Mouse (Mus musculus) erythroblast, embryonic 14.5 days (primary cell): ENCODE measurements around the gene C8a. TPM values are rescaled to one million over a fixed set of nuclear protein-coding genes. Genes with fewer than 3 reads are reported as not detected.

Experiments
- H3K27me3 ChIP-seq: 2 replicates; pipeline ENCODE4 v1.6.1; 2012; ENCODE audit warnings: inconsistent platforms; ENCODE audit not compliant: control insufficient read depth
- H3K36me3 ChIP-seq: 2 replicates; pipeline ENCODE4 v1.6.1; 2012; ENCODE audit warnings: mild to moderate bottlenecking, inconsistent platforms; ENCODE audit not compliant: control insufficient read depth
- H3K4me1 ChIP-seq: 2 replicates; pipeline ENCODE4 v1.6.1; 2012; ENCODE audit warnings: inconsistent platforms; ENCODE audit not compliant: control insufficient read depth
- H3K4me3 ChIP-seq: replicated peaks from 2 replicates; pipeline ENCODE3; 2012; ENCODE audit warnings: moderate library complexity, mild to moderate bottlenecking, inconsistent platforms
- H3K9me3 ChIP-seq: 2 replicates; pipeline ENCODE4 v1.6.1; 2012; ENCODE audit warnings: low read length, inconsistent platforms, mixed read lengths; ENCODE audit not compliant: control insufficient read depth
- GATA1 ChIP-seq: IDR thresholded peaks from 2 replicates; pipeline ENCODE4 v1.6.1; 2012; ENCODE audit warnings: low read length, inconsistent platforms, mixed read lengths
- TAL1 ChIP-seq: IDR thresholded peaks from 3 replicates; pipeline ENCODE4 v1.6.1; 2012; ENCODE audit warnings: low read length, inconsistent platforms, mixed read lengths
- polyA plus RNA-seq: library from polyadenylated mRNA; stranded (reverse); fragments of >175 nt; gene quantifications from 2 replicates; pipeline ENCODE4 v1.2.3, GENCODE M21; 2012

Gene C8a
- polyA plus RNA-seq: not detected in 2 replicates

DNA sequence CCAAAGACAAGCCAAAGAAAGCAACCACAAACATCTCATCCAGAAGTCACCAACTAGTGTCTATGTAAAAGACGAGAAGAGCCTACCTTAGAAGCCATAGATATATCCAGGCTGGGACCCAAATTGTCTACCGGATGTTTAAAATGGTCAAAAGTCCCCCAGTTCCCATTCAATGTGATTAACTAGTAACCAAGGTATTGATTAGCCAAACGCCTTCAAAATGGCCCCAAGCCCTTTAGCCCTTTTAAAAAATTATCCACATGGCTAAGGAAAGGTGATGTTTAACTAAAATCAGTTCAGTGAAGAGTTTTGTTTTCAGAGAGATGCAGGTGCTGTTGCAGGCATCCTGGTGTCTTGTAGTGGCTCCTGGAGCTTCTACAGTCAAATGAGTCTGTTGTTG, at the start of gene C8a:
Gene C8a (minus strand): TSS at position 76 of the 400 bp plus-strand sequence.
- Histone ChIP-seq H3K36me3 (no peaks in the 10 kb centered on the region), H3K27me3 (no peaks in the 10 kb centered on the region), H3K9me3 (no peaks in the 10 kb centered on the region), H3K4me3 (peak within 1 kb of the TSS; percentile 39), H3K4me1 (no peaks in the 10 kb centered on the region)
- TF ChIP-seq TAL1 (no peak), GATA1 (no peak)

DNA sequence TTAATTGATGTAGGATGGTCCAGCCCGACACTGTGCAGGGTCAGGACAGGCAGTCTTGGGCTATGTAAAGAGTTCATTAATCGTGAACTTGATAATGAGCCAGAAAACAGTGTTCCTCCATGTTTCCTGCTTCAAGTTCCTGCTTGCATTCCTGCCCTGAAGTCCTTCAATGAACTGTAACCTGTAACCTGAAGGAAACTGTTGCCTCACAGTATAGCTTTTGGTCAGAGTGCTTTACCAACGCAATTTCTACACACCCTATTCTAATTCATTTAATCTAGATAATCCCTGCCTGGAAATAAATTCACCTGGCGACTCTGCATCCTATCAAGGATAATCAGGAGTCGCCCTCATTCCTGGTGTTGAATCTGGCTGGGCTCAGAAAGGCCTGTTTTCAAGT, 49.2 kb upstream of the C8a start:
- Histone ChIP-seq H3K36me3 (no peaks in the 10 kb centered on the region), H3K27me3 (no peaks in the 10 kb centered on the region), H3K9me3 (no peaks in the 10 kb centered on the region; the same call in 1 of the 2 replicates), H3K4me3 (no peak overlapping the region), H3K4me1 (no peaks in the 10 kb centered on the region)
- TF ChIP-seq TAL1: no peak
- no peak for TF ChIP-seq GATA1

DNA sequence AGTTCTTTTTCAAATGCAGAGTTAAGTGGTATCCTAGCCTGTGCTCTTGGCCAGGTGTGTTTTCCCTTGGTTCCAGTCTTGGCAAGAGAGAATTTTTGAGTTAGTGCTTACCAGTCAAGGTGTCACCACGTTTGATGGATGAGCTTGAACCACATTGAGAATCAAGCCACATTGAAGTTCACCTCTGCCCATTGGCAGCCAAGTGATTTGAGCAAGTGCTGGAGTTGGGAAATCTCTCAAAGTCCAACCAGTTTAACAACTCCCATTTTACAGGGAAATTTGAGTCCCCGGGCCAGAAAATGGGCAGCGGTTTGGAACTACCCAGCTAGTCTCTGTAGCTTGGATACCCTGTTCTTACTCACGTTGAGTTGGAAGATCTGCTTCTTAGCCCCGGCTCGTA, 41.8 kb upstream of the C8a start:
- H3K36me3 ChIP-seq: no peaks in the 10 kb centered on the region
- H3K9me3 ChIP-seq: no peaks in the 10 kb centered on the region
- no peaks in the 10 kb centered on the region for H3K4me1 ChIP-seq
- H3K27me3 ChIP-seq: no peaks in the 10 kb centered on the region
- TF ChIP-seq TAL1: no peak
- TF ChIP-seq GATA1: no peak
- no peak overlapping the region for H3K4me3 ChIP-seq

DNA sequence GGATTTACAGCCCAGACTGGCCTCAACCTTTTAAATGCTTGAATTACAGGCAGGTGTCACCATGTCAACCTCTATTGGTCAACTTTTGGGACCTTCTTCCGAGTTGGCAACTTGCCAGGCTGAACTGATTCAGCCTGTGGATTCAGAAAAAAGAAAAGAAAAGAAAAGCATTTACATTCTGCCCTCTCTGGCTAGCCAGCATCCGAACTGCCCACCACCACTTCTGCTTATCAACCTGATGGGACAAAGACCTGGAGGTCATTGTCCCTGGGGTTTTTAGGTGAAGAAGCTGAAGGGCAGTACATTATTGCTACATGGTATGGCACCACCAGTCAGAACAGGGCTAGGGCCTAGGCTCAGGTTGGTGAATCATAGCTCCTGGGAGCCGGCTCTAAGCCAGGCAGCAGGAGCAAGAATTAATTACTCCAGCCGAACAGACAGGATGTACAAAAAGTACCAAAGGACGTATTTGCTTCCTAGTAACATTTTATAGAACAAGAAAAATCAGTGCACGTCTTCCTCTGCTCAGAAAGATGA, 38.6 kb upstream of the C8a start:
- TF ChIP-seq GATA1 (no peak), TAL1 (no peak)
- Histone ChIP-seq H3K9me3 (no peaks in the 10 kb centered on the region), H3K36me3 (no peaks in the 10 kb centered on the region)

DNA sequence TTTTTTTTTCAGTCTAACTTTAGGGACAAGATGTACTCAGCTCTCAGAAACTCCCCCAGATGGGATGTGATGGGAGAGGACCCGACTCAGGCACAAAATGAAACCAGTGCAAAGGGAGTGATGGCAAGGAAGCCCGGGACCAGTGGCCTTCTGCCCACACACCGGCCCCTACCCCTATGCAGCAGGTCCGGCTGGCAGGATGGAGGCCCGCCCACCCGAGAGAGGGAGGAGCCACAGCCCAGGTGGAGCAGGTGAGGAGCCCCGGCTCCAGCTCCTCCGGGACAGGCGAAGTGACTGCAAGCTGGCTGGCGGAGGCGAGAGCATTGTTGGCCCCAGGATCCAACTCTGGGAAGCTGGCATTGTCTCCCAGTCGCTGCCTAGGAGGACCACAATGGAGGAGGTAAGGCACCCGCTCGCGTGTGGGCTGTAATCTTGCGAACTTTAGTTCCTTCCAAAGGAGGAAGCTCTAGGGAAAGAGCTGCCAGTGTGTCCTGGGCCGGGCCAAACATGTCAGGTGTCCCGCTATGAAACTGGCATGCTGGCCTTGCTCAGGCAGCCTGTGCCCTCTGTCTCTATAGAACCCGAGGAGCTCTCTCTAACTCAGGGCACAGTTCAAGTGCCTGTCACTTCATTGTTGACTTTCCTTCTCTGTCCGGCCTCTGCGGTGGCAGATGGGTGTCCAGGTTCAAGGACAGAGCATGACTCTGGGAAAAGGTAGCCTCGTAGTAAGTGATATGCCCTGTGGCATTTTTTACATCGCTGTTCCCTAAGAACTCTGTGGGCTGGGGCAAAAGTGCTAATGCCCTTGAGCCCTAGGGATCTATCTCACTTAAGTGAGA, 37.3 kb upstream of the C8a start, which contains the start of gene Fyb2:
Gene Fyb2 (plus strand): TSS at position 166 of the 839 bp plus-strand sequence.
- H3K9me3 ChIP-seq: no peaks in the 10 kb centered on the region
- H3K4me1 ChIP-seq: no peaks in the 10 kb centered on the region
- no peak within 1 kb of the TSS for H3K4me3 ChIP-seq
- no peaks in the 10 kb centered on the region for H3K27me3 ChIP-seq
- no peaks in the 10 kb centered on the region for H3K36me3 ChIP-seq
- no peak for TF ChIP-seq TAL1
- no peak for TF ChIP-seq GATA1

More for the DNA sequence above, 38.6 kb upstream of the C8a start:
- Histone ChIP-seq H3K4me3 (no peak overlapping the region), H3K4me1 (no peaks in the 10 kb centered on the region), H3K27me3 (no peaks in the 10 kb centered on the region)

DNA sequence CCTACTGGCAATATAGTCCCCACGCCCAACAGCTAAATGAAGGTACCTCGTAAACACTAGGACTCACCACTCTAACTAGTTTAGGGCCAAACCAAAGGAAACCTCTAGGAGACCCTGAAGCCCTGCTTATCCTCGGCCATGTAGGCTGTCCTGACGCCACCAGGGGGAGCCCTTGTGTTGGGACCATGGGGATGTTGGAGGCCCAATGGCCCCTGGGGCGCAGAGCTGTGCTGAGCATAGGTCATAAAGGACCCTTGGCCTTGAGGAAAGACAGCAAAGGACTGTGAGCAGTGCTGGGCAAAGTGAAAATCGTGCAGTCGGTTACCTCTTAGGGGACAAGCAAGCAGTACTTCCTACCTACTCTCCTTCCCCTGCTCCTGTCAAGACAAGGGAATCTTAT, 35.5 kb upstream of the C8a start:
- no peaks in the 10 kb centered on the region for H3K36me3 ChIP-seq
- no peaks in the 10 kb centered on the region for H3K9me3 ChIP-seq
- no peak overlapping the region for H3K4me3 ChIP-seq
- H3K4me1 ChIP-seq: no peaks in the 10 kb centered on the region
- no peak for TF ChIP-seq GATA1
- TF ChIP-seq TAL1: no peak
- H3K27me3 ChIP-seq: no peaks in the 10 kb centered on the region

DNA sequence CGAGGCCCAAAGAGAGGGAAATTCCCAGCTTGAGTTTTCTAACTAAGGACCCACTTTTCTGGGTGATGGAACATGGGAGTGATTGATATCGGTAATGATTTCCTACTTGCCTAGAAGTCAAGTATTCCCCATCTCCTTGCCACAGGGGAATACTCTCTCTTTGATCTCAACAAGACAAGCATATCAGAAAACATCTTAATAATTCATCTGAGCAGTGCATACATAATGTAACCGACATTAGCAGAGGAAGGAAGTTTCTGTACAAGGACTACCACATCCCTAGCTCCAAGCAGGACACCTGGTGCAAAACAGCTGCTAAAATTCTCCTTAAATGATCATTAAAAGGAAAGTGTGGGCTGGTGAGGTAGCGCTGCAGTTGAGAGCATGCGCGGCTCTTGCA, 28.9 kb upstream of the C8a start:
- no peak for TF ChIP-seq GATA1
- no peak for TF ChIP-seq TAL1
- Histone ChIP-seq H3K4me3 (no peak overlapping the region), H3K36me3 (no peaks in the 10 kb centered on the region), H3K4me1 (no peaks in the 10 kb centered on the region), H3K27me3 (no peaks in the 10 kb centered on the region), H3K9me3 (peaks cover 3% of the 10 kb centered on the region; the same call in 1 of the 2 replicates)

DNA sequence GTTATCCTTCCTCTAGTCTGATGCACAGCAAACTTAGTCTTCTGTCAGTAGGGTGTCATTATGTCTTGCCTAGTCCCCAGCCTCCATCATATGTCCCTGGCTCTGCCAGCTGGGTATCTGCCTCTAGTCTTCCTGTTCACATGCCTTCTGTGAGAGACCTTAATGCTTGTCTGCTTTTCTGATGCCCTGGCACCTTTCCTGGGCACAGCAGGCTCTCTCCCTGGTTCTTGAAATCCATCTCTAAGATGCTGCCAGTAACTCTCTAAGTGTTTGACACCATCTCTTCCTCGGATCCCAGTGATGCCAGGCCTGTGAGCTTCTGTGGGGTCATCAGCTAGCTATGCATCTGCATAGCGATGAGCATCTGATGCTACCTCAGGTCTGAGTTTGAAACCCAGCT, 26.6 kb upstream of the C8a start:
- Histone ChIP-seq H3K36me3 (no peaks in the 10 kb centered on the region), H3K4me3 (no peak overlapping the region)

DNA sequence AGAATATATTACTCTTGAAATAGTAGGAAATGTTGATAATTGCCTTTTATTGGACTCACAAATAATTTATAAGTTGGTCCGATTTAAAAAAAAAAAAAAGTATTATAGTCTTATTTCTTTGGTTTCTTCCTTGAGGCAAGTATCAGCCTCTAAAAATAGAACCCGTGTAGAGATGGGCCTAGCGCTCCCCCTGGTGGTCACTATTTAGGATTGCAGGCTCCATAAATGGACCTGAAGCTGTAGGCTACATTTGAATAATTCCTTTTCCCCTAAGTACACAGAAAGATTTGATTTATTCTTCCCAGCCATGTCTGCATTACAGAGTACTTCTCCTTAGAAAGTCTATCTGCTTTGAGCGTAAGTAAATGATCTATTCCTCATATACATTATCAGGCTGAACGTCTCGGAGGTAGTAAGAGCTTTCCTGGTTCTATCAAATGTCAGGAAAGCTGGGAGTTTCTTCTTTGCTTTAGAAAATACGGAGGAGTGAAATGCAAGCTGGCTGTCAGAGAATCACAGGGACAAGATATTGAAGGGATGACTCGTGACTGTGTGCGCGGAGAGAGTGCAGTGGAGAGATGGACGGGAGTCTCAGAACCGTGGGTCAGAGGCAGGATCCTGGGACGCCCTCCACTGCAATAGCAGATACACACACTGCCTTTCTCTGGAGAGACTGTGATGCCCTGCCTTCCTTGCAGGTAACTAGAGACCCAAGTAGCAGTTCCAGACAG, 18.0 kb upstream of the C8a start:
- TF ChIP-seq TAL1: no peak
- no peak for TF ChIP-seq GATA1
- Histone ChIP-seq H3K36me3 (no peaks in the 10 kb centered on the region), H3K4me3 (no peak overlapping the region), H3K27me3 (no peaks in the 10 kb centered on the region), H3K9me3 (no peaks in the 10 kb centered on the region), H3K4me1 (no peaks in the 10 kb centered on the region)

More for the DNA sequence above, 26.6 kb upstream of the C8a start:
- TF ChIP-seq GATA1: no peak
- TF ChIP-seq TAL1: no peak
- no peaks in the 10 kb centered on the region for H3K4me1 ChIP-seq
- no peaks in the 10 kb centered on the region for H3K27me3 ChIP-seq
- peaks cover 3% of the 10 kb centered on the region; the same call in 1 of the 2 replicates for H3K9me3 ChIP-seq
